Mouse (Mus musculus): ENCODE measurements around the gene Fbxl4. TPM values are rescaled to one million over a fixed set of nuclear protein-coding genes. Genes with fewer than 3 reads are reported as not detected.

Gene Fbxl4
- polyA plus RNA-seq, 1 experiment from 2014 or later = 9.0 TPM

- DNase-seq (ENCODE audit: low spot score) = no peak
- Histone ChIP-seq H3K27me3 (ENCODE audit: control insufficient read depth, insufficient read depth, low read length) (no peaks in the 10 kb centered on the region), H3K4me1 (ENCODE audit: control insufficient read depth, insufficient read depth, low read length) (no peaks in the 10 kb centered on the region), H3K27ac (replicated peaks; ENCODE audit: low read depth, low read length) (no peak overlapping the region), H3K4me3 (ENCODE audit: low read depth, low read length) (no peak overlapping the region), H3K36me3 (replicated peaks; ENCODE audit: control insufficient read depth, insufficient read depth, low read depth, low read length) (no peaks in the 10 kb centered on the region), H3K9me3 (replicated peaks; ENCODE audit: control insufficient read depth, low read length) (no peaks in the 10 kb centered on the region), H3K4me2 (ENCODE audit: low read depth, low read length) (no peak overlapping the region), H3K9ac (replicated peaks; ENCODE audit: low read length) (no peak overlapping the region)
- ATAC-seq (replicated peaks; ENCODE audit: insufficient number of reproducible peaks, low FRiP score, low TSS enrichment, low read depth) = no peak
- 97% methylated on average over 10 of the region's 10 CpGs for WGBS
Measured at GRCm38 (mm10) chr4:22402930-22403329, 45.6 kb downstream of the Fbxl4 start.

GRCm38 (mm10) chr4:22420627-22421026 is 63.3 kb downstream of the Fbxl4 start:
- H3K4me2 ChIP-seq (ENCODE audit: low read depth, low read length) = no peak overlapping the region
- H3K9ac ChIP-seq (replicated peaks; ENCODE audit: low read length) = no peak overlapping the region
- no peak overlapping the region for H3K27ac ChIP-seq (replicated peaks; ENCODE audit: low read depth, low read length)
- 71% methylated on average over 2 of the region's 2 CpGs for WGBS
- no peaks in the 10 kb centered on the region for H3K27me3 ChIP-seq (ENCODE audit: control insufficient read depth, insufficient read depth, low read length)
- no peaks in the 10 kb centered on the region for H3K4me1 ChIP-seq (ENCODE audit: control insufficient read depth, insufficient read depth, low read length)
- H3K9me3 ChIP-seq (replicated peaks; ENCODE audit: control insufficient read depth, low read length) = no peaks in the 10 kb centered on the region
- H3K36me3 ChIP-seq (replicated peaks; ENCODE audit: control insufficient read depth, insufficient read depth, low read depth, low read length) = no peaks in the 10 kb centered on the region
- H3K4me3 ChIP-seq (ENCODE audit: low read depth, low read length) = no peak overlapping the region
- ATAC-seq (replicated peaks; ENCODE audit: insufficient number of reproducible peaks, low FRiP score, low TSS enrichment, low read depth) = no peak
- no peak for DNase-seq (ENCODE audit: low spot score)

GRCm38 (mm10) chr4:22422400-22422799 is 65.1 kb downstream of the Fbxl4 start:
- H3K9me3 ChIP-seq (replicated peaks; ENCODE audit: control insufficient read depth, low read length) = no peaks in the 10 kb centered on the region
- H3K36me3 ChIP-seq (replicated peaks; ENCODE audit: control insufficient read depth, insufficient read depth, low read depth, low read length) = no peaks in the 10 kb centered on the region
- no peak overlapping the region for H3K27ac ChIP-seq (replicated peaks; ENCODE audit: low read depth, low read length)
- no peak overlapping the region for H3K9ac ChIP-seq (replicated peaks; ENCODE audit: low read length)
- no peaks in the 10 kb centered on the region for H3K4me1 ChIP-seq (ENCODE audit: control insufficient read depth, insufficient read depth, low read length)
- H3K4me2 ChIP-seq (ENCODE audit: low read depth, low read length) = no peak overlapping the region
- H3K4me3 ChIP-seq (ENCODE audit: low read depth, low read length) = no peak overlapping the region
- 80% methylated on average over 4 of the region's 4 CpGs for WGBS
- no peak for ATAC-seq (replicated peaks; ENCODE audit: insufficient number of reproducible peaks, low FRiP score, low TSS enrichment, low read depth)
- no peaks in the 10 kb centered on the region for H3K27me3 ChIP-seq (ENCODE audit: control insufficient read depth, insufficient read depth, low read length)
- DNase-seq (ENCODE audit: low spot score) = no peak

- Histone ChIP-seq H3K9ac (replicated peaks; ENCODE audit: low read length) (no peak overlapping the region), H3K27ac (replicated peaks; ENCODE audit: low read depth, low read length) (no peak overlapping the region), H3K36me3 (replicated peaks; ENCODE audit: control insufficient read depth, insufficient read depth, low read depth, low read length) (no peaks in the 10 kb centered on the region), H3K9me3 (replicated peaks; ENCODE audit: control insufficient read depth, low read length) (no peaks in the 10 kb centered on the region), H3K4me1 (ENCODE audit: control insufficient read depth, insufficient read depth, low read length) (no peaks in the 10 kb centered on the region), H3K27me3 (ENCODE audit: control insufficient read depth, insufficient read depth, low read length) (no peaks in the 10 kb centered on the region), H3K4me2 (ENCODE audit: low read depth, low read length) (no peak overlapping the region), H3K4me3 (ENCODE audit: low read depth, low read length) (no peak overlapping the region)
- 96% methylated on average over 3 of the region's 3 CpGs for WGBS
- DNase-seq (ENCODE audit: low spot score) (no peak), ATAC-seq (replicated peaks; ENCODE audit: insufficient number of reproducible peaks, low FRiP score, low TSS enrichment, low read depth) (no peak)
Measured at GRCm38 (mm10) chr4:22428150-22428549, 70.8 kb downstream of the Fbxl4 start.

GRCm38 (mm10) chr4:22469575-22469974 is 112.2 kb downstream of the Fbxl4 start:
- Histone ChIP-seq H3K36me3 (replicated peaks; ENCODE audit: control insufficient read depth, insufficient read depth, low read depth, low read length) (no peaks in the 10 kb centered on the region), H3K4me1 (ENCODE audit: control insufficient read depth, insufficient read depth, low read length) (no peaks in the 10 kb centered on the region), H3K4me3 (ENCODE audit: low read depth, low read length) (no peak overlapping the region), H3K27me3 (ENCODE audit: control insufficient read depth, insufficient read depth, low read length) (no peaks in the 10 kb centered on the region), H3K4me2 (ENCODE audit: low read depth, low read length) (no peak overlapping the region), H3K9me3 (replicated peaks; ENCODE audit: control insufficient read depth, low read length) (no peaks in the 10 kb centered on the region), H3K27ac (replicated peaks; ENCODE audit: low read depth, low read length) (no peak overlapping the region), H3K9ac (replicated peaks; ENCODE audit: low read length) (no peak overlapping the region)
- no peak for DNase-seq (ENCODE audit: low spot score)
- no peak for ATAC-seq (replicated peaks; ENCODE audit: insufficient number of reproducible peaks, low FRiP score, low TSS enrichment, low read depth)
- 71% methylated on average over 1 of the region's 1 CpGs for WGBS

- H3K36me3 ChIP-seq (replicated peaks; ENCODE audit: control insufficient read depth, insufficient read depth, low read depth, low read length) = no peaks in the 10 kb centered on the region
- H3K9ac ChIP-seq (replicated peaks; ENCODE audit: low read length) = peak overlapping the region; percentile 34
- no peak overlapping the region for H3K27ac ChIP-seq (replicated peaks; ENCODE audit: low read depth, low read length)
- DNase-seq (ENCODE audit: low spot score) (peak; percentile 81), ATAC-seq (replicated peaks; ENCODE audit: insufficient number of reproducible peaks, low FRiP score, low TSS enrichment, low read depth) (peak; percentile 80)
- H3K4me1 ChIP-seq (ENCODE audit: control insufficient read depth, insufficient read depth, low read length) = peaks cover 2% of the 10 kb centered on the region
- under 1% methylated on average over 22 of the region's 23 CpGs for WGBS
- no peaks in the 10 kb centered on the region for H3K9me3 ChIP-seq (replicated peaks; ENCODE audit: control insufficient read depth, low read length)
- peaks cover 32% of the 10 kb centered on the region for H3K27me3 ChIP-seq (ENCODE audit: control insufficient read depth, insufficient read depth, low read length)
- peak overlapping the region; percentile 33 for H3K4me3 ChIP-seq (ENCODE audit: low read depth, low read length)
- H3K4me2 ChIP-seq (ENCODE audit: low read depth, low read length) = peak overlapping the region; percentile 76
Measured at GRCm38 (mm10) chr4:22476967-22477710, 119.8 kb downstream of the Fbxl4 start.

GRCm38 (mm10) chr4:22477711-22478230 is 120.4 kb downstream of the Fbxl4 start:
- peak; percentile 54 for ATAC-seq (replicated peaks; ENCODE audit: insufficient number of reproducible peaks, low FRiP score, low TSS enrichment, low read depth)
- H3K27me3 ChIP-seq (ENCODE audit: control insufficient read depth, insufficient read depth, low read length) = peaks cover 35% of the 10 kb centered on the region
- H3K36me3 ChIP-seq (replicated peaks; ENCODE audit: control insufficient read depth, insufficient read depth, low read depth, low read length) = no peaks in the 10 kb centered on the region
- peak overlapping the region; percentile 34 for H3K9ac ChIP-seq (replicated peaks; ENCODE audit: low read length)
- no peak overlapping the region for H3K27ac ChIP-seq (replicated peaks; ENCODE audit: low read depth, low read length)
- DNase-seq (ENCODE audit: low spot score) = peak; percentile 47
- H3K4me1 ChIP-seq (ENCODE audit: control insufficient read depth, insufficient read depth, low read length) = peaks cover 2% of the 10 kb centered on the region
- under 1% methylated on average over 24 of the region's 28 CpGs for WGBS
- peak overlapping the region; percentile 33 for H3K4me3 ChIP-seq (ENCODE audit: low read depth, low read length)
- peak overlapping the region; percentile 76 for H3K4me2 ChIP-seq (ENCODE audit: low read depth, low read length)
- H3K9me3 ChIP-seq (replicated peaks; ENCODE audit: control insufficient read depth, low read length) = no peaks in the 10 kb centered on the region

Data from embryonic facial prominence, embryonic 11.5 days (tissue).